Mouse (Mus musculus) limb, embryonic 12.5 days (tissue): Measurements from ENCODE around the gene Fkbp8. TPM values are rescaled to one million over a fixed set of nuclear protein-coding genes. Genes with fewer than 3 reads are reported as not detected.

ENCODE experiments used
- ATAC-seq: fragments of 200-750 bp; cut with Nextera tagmentation; 2 replicates; pipeline ENCODE4 v1.8.0; 2017; ENCODE audit warnings: low read depth, moderate TSS enrichment; ENCODE audit not compliant: insufficient number of reproducible peaks, insufficient read depth, low FRiP score, low TSS enrichment
- H3K27ac ChIP-seq: fragments of 300-500 bp; sonication (generic); 2 replicates; pipeline ENCODE4 v1.5.1; 2016; ENCODE audit warnings: mild to moderate bottlenecking, moderate library complexity
- H3K27me3 ChIP-seq: fragments of 300-500 bp; sonication (generic); 2 replicates; pipeline ENCODE4 v1.6.1; 2016; ENCODE audit warnings: mild to moderate bottlenecking, moderate library complexity
- H3K36me3 ChIP-seq: fragments of 300-500 bp; sonication (generic); 2 replicates; pipeline ENCODE4 v1.6.1; 2016; ENCODE audit warnings: mild to moderate bottlenecking, moderate library complexity
- H3K4me1 ChIP-seq: fragments of 300-500 bp; sonication (generic); replicated peaks from 2 replicates; pipeline ENCODE4 v1.6.1; 2016
- H3K4me2 ChIP-seq: fragments of 300-500 bp; sonication (generic); 2 replicates; pipeline ENCODE4 v1.6.1; 2016; ENCODE audit warnings: mild to moderate bottlenecking, moderate library complexity
- H3K4me3 ChIP-seq: fragments of 300-500 bp; sonication (generic); replicated peaks from 2 replicates; pipeline ENCODE4 v1.5.1; 2016; ENCODE audit warnings: mild to moderate bottlenecking
- H3K9ac ChIP-seq: fragments of 300-500 bp; sonication (generic); replicated peaks from 2 replicates; pipeline ENCODE4 v1.6.1; 2016; ENCODE audit warnings: mild to moderate bottlenecking, moderate library complexity
- H3K9me3 ChIP-seq: fragments of 300-500 bp; sonication (generic); 2 replicates; pipeline ENCODE4 v1.6.1; 2016; ENCODE audit warnings: mild to moderate bottlenecking, moderate library complexity
- WGBS: fragments of 180-500 bp; shearing (Covaris S2); methylation state at CpG from one replicate; pipeline ENCODE4 v1.1.7; 2016; 5-methylcytosine and 5-hydroxymethylcytosine counted together
- polyA plus RNA-seq: library from polyadenylated mRNA; unstranded; fragments of >200 nt; fragmentation: Nextera tagmentation; extraction: Ambion mirVana; gene quantifications from 2 replicates; pipeline ENCODE4 v1.2.1, GENCODE M21; 2016

Fkbp8 gene
- polyA plus RNA-seq, 1 experiment from 2014 or later, result 280 TPM

- Histone ChIP-seq H3K27ac (peak within 1 kb of the TSS; percentile 83), H3K9ac (peak within 1 kb of the TSS; percentile 78), H3K9me3 (no peaks in the 10 kb centered on the region), H3K36me3 (no peaks in the 10 kb centered on the region), H3K27me3 (peaks cover 96% of the 10 kb centered on the region), H3K4me2 (peak within 1 kb of the TSS; percentile 93), H3K4me1 (peaks cover 84% of the 10 kb centered on the region), H3K4me3 (peak within 1 kb of the TSS; percentile 65)
- no peak for ATAC-seq
- WGBS, result under 1% methylated on average over 87 of the region's 93 CpGs
These were observed 34.6 kb upstream of the Fkbp8 start, which contains the start of gene Crlf1 for GRCm38 (mm10) chr8:70492664-70493640. TSS of gene Crlf1 (plus strand) at chr8:70493158.

GRCm38 (mm10) chr8:70493692-70494415 is 33.7 kb upstream of the Fkbp8 start:
- no peak for ATAC-seq
- no peaks in the 10 kb centered on the region for H3K9me3 ChIP-seq
- peak overlapping the region; percentile 65 for H3K4me3 ChIP-seq
- no peaks in the 10 kb centered on the region for H3K36me3 ChIP-seq
- WGBS, result 2% methylated on average over 41 of the region's 47 CpGs
- H3K27ac ChIP-seq, result peak overlapping the region; percentile 83
- H3K4me2 ChIP-seq, result peak overlapping the region; percentile 93
- peaks cover 75% of the 10 kb centered on the region for H3K4me1 ChIP-seq
- H3K27me3 ChIP-seq, result peaks cover 94% of the 10 kb centered on the region
- H3K9ac ChIP-seq, result peak overlapping the region; percentile 78

GRCm38 (mm10) chr8:70494416-70494945 is 33.0 kb upstream of the Fkbp8 start:
- H3K4me2 ChIP-seq, result peak overlapping the region; percentile 93
- H3K9me3 ChIP-seq, result no peaks in the 10 kb centered on the region
- peak; percentile 16; the same call in 1 of the 2 replicates for ATAC-seq
- H3K9ac ChIP-seq, result peak overlapping the region; percentile 78
- peaks cover 94% of the 10 kb centered on the region for H3K27me3 ChIP-seq
- H3K4me3 ChIP-seq, result peak overlapping the region; percentile 65
- H3K36me3 ChIP-seq, result no peaks in the 10 kb centered on the region
- H3K27ac ChIP-seq, result peak overlapping the region; percentile 83
- H3K4me1 ChIP-seq, result peaks cover 72% of the 10 kb centered on the region
- WGBS, result 1% methylated on average over 27 of the region's 28 CpGs

- WGBS, result under 1% methylated on average over 21 of the region's 21 CpGs
- Histone ChIP-seq H3K4me1 (peaks cover 72% of the 10 kb centered on the region), H3K9ac (peak overlapping the region; percentile 78), H3K4me3 (peak overlapping the region; percentile 65), H3K27me3 (peaks cover 94% of the 10 kb centered on the region), H3K36me3 (no peaks in the 10 kb centered on the region), H3K27ac (peak overlapping the region; percentile 83), H3K9me3 (no peaks in the 10 kb centered on the region), H3K4me2 (peak overlapping the region; percentile 93)
- 0 out of 2 replicates have a peak, but pooled peaks have one; percentile 8 for ATAC-seq
These were observed 32.3 kb upstream of the Fkbp8 start for GRCm38 (mm10) chr8:70495001-70495770.

GRCm38 (mm10) chr8:70495771-70496062 is 31.8 kb upstream of the Fkbp8 start:
- Histone ChIP-seq H3K4me1 (peaks cover 72% of the 10 kb centered on the region), H3K9ac (peak overlapping the region; percentile 78), H3K4me3 (peak overlapping the region; percentile 65), H3K27ac (peak overlapping the region; percentile 83), H3K4me2 (peak overlapping the region; percentile 93), H3K36me3 (no peaks in the 10 kb centered on the region), H3K27me3 (peaks cover 94% of the 10 kb centered on the region), H3K9me3 (no peaks in the 10 kb centered on the region)
- 5% methylated on average over 12 of the region's 12 CpGs for WGBS
- ATAC-seq, result no peak

GRCm38 (mm10) chr8:70500386-70501301 is 26.9 kb upstream of the Fkbp8 start:
- Histone ChIP-seq H3K27me3 (peaks cover 74% of the 10 kb centered on the region), H3K4me3 (peak overlapping the region; percentile 19; the same call in 1 of the 2 replicates), H3K4me2 (peak overlapping the region; percentile 35), H3K36me3 (0 out of 2 replicates have a peak, but pooled peaks cover 7% of the 10 kb centered on the region), H3K9me3 (no peaks in the 10 kb centered on the region), H3K27ac (no peak overlapping the region), H3K4me1 (peaks cover 73% of the 10 kb centered on the region), H3K9ac (peak overlapping the region; percentile 40; the same call in 1 of the 2 replicates)
- ATAC-seq, result no peak
- 14% methylated on average over 39 of the region's 39 CpGs for WGBS

GRCm38 (mm10) chr8:70501820-70502529 is 25.5 kb upstream of the Fkbp8 start:
- 12% methylated on average over 23 of the region's 23 CpGs for WGBS
- no peaks in the 10 kb centered on the region for H3K9me3 ChIP-seq
- H3K4me3 ChIP-seq, result peak overlapping the region; percentile 10; the same call in 1 of the 2 replicates

GRCm38 (mm10) chr8:70502540-70502939 is 25.0 kb upstream of the Fkbp8 start:
- no peak overlapping the region for H3K4me3 ChIP-seq

More at GRCm38 (mm10) chr8:70501820-70502529, 25.5 kb upstream of the Fkbp8 start:
- Histone ChIP-seq H3K4me1 (peaks cover 69% of the 10 kb centered on the region), H3K36me3 (peaks cover 9% of the 10 kb centered on the region; the same call in 1 of the 2 replicates), H3K27ac (no peak overlapping the region), H3K9ac (no peak overlapping the region), H3K27me3 (peaks cover 60% of the 10 kb centered on the region), H3K4me2 (peak overlapping the region; percentile 83)
- ATAC-seq, result no peak

GRCm38 (mm10) chr8:70503062-70503750 is 24.3 kb upstream of the Fkbp8 start:
- no peak for ATAC-seq
- Histone ChIP-seq H3K4me1 (peaks cover 69% of the 10 kb centered on the region), H3K27ac (peak overlapping the region; percentile 73), H3K9me3 (no peaks in the 10 kb centered on the region), H3K4me2 (peak overlapping the region; percentile 83), H3K9ac (peak overlapping the region; percentile 13; the same call in 1 of the 2 replicates), H3K36me3 (peaks cover 21% of the 10 kb centered on the region), H3K27me3 (peaks cover 54% of the 10 kb centered on the region), H3K4me3 (peak overlapping the region; percentile 11; the same call in 1 of the 2 replicates)
- WGBS, result 8% methylated on average over 46 of the region's 46 CpGs

More at GRCm38 (mm10) chr8:70502540-70502939, 25.0 kb upstream of the Fkbp8 start:
- 31% methylated on average over 12 of the region's 12 CpGs for WGBS
- no peak for ATAC-seq
- H3K9me3 ChIP-seq, result no peaks in the 10 kb centered on the region
- peaks cover 69% of the 10 kb centered on the region for H3K4me1 ChIP-seq
- peaks cover 14% of the 10 kb centered on the region for H3K36me3 ChIP-seq
- no peak overlapping the region for H3K27ac ChIP-seq
- peaks cover 55% of the 10 kb centered on the region for H3K27me3 ChIP-seq
- peak overlapping the region; percentile 83 for H3K4me2 ChIP-seq
- no peak overlapping the region for H3K9ac ChIP-seq
